Mouse (Mus musculus) olfactory bulb, adult 2 months (tissue): ENCODE measurements around the gene Slc38a10. TPM values are rescaled to one million over a fixed set of nuclear protein-coding genes. Genes with fewer than 3 reads are reported as not detected.

Experiments
- H3K27ac ChIP-seq: fragments of 200-500 bp; 2 replicates; pipeline ENCODE4 v1.5.1; 2012; ENCODE audit warnings: low read depth, low read length; ENCODE audit not compliant: insufficient read depth
- H3K4me1 ChIP-seq: fragments of 200-500 bp; 2 replicates; pipeline ENCODE4 v1.6.1; 2012; ENCODE audit warnings: low read length; ENCODE audit not compliant: control insufficient read depth, insufficient read depth
- H3K4me3 ChIP-seq: fragments of 200-500 bp; 2 replicates; pipeline ENCODE4 v1.5.1; 2012; ENCODE audit warnings: mild to moderate bottlenecking, low read depth, low read length, moderate library complexity; ENCODE audit not compliant: insufficient read depth
- CTCF ChIP-seq: fragments of 200-500 bp; IDR thresholded peaks from 2 replicates; pipeline ENCODE4 v1.5.1; 2012; ENCODE audit warnings: low read depth, mild to moderate bottlenecking, low read length, moderate library complexity; ENCODE audit not compliant: insufficient read depth
- POLR2A ChIP-seq: fragments of 200-500 bp; IDR thresholded peaks from 2 replicates; pipeline ENCODE4 v1.6.1; 2012; ENCODE audit warnings: mild to moderate bottlenecking, low read depth, low read length, moderate library complexity; ENCODE audit not compliant: insufficient read depth
- WGBS: fragments of 180-500 bp; shearing (Covaris S2); methylation state at CpG from one replicate; pipeline ENCODE4 v1.1.7; 2018; 5-methylcytosine and 5-hydroxymethylcytosine counted together
- polyA plus RNA-seq: library from polyadenylated mRNA; stranded (reverse); fragments of >200 nt; gene quantifications from 2 replicates; pipeline ENCODE4 v1.2.4, GENCODE M21; 2012; ENCODE audit warnings: low replicate concordance; ENCODE audit not compliant: missing spikeins, insufficient read depth, insufficient read length

Slc38a10 gene
- polyA plus RNA-seq, 1 experiment, result 77.6 TPM

DNA sequence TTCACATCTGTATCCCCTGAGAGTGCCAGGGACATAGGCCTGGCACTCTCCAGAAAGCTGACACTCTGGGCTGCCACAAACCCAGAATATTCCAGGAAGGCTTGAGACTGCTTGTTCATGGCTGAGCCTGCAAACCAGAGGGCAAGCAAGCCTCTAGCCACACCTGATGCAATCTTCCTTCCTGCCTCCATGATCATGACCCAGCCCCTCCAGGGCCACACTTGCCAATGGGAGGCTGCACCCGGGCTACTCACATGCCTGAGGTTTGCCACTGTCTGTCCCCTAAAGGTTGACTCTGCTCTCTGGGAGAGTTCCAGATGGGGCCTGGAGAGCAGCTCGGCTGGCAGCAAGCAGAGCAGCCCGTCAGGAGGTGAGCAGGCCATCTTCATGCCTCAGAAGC, 30.2 kb upstream of the Slc38a10 start:
- H3K27ac ChIP-seq, result no peak overlapping the region
- no peak overlapping the region for H3K4me3 ChIP-seq
- no peak for TF ChIP-seq POLR2A
- TF ChIP-seq CTCF, result no peak
- peaks cover 25% of the 10 kb centered on the region for H3K4me1 ChIP-seq
- WGBS, result 86% methylated on average over 3 of the region's 3 CpGs

DNA sequence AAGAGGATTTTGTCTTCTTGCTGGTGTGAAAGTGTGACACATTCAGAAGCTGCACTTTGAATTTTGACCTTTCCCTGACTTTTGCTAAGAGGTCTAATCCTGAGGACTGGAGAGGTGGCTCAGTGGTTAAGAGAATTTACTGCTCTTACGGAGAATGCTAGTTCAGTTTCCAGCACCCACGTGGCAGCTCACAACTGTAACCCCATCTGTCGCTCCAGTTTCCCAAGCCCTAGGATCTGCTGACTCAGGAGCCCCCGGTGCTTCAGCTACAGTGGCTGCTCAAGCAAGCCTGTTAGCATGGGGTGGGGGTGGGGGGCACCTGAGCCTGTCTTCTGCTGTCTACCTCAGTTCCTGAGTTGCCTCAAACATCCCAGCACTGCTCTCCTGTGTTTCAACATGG, 28.2 kb upstream of the Slc38a10 start:
- 68% methylated on average over 4 of the region's 4 CpGs for WGBS
- peaks cover 8% of the 10 kb centered on the region for H3K4me1 ChIP-seq
- TF ChIP-seq CTCF, result no peak
- TF ChIP-seq POLR2A, result no peak
- no peak overlapping the region for H3K27ac ChIP-seq
- no peak overlapping the region for H3K4me3 ChIP-seq

DNA sequence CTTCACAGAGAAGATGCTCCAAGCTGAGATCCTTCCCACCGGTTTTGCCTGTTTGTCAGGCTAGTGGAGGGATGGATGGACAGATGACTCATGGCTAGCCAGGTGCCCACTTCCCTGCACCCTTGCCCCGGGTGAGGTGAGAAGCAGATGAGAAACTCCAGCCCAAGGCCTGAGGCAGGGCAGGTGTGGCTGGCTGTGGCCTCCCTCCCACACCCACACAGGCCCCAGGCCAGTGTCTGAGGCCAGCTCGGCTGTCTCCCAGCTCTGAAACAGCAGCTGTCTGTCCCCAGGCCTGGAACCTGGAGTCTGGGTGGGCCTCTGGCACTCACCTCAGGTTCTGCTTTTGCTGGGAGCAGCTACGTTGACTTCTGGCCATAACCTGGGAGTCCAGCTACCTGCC, 24.8 kb upstream of the Slc38a10 start:
- Histone ChIP-seq H3K27ac (no peak overlapping the region), H3K4me3 (no peak overlapping the region), H3K4me1 (no peaks in the 10 kb centered on the region)
- no peak for TF ChIP-seq CTCF
- TF ChIP-seq POLR2A, result no peak
- WGBS, result 89% methylated on average over 4 of the region's 4 CpGs

DNA sequence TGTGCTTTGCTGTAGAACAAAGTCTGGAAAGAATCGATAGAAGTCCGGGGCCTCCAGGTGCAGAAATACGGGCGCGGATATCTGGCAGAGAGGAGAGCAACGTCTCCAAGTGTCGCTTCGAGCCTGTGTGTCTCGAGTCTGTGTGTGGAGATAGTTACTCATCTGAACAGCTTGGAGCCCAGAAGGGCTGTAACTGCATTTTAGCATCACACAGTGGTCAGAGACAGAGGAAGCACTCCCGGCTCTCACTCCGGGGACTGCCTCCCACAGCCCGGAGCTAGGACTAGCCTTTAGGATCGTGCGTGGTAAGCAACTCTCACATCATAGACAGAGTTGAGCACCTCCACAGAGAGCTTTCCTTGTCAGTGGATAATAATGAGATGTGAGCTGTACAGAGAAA, 22.1 kb upstream of the Slc38a10 start:
- Histone ChIP-seq H3K4me3 (no peak overlapping the region), H3K27ac (no peak overlapping the region), H3K4me1 (no peaks in the 10 kb centered on the region)
- 68% methylated on average over 14 of the region's 14 CpGs for WGBS
- TF ChIP-seq POLR2A, result no peak
- no peak for TF ChIP-seq CTCF

DNA sequence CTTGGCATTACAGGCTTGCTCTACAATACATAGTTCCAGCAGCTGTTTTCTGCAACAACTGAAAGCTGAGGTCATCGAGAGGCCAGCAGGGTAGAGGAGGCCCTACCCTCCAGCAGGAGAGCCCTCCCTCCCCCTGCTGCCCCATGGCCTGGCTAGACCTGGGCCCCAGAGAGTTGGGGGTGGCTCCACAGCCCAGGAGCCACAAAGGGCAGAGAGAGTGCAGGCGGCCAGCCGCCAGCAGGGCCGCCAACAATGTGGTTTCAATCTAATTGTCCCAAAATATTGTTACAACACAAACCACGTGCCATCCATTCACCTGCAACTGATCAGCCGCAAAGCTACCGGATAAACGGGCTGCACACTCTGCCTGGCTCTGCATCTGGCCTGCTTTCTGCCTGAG, 20.0 kb upstream of the Slc38a10 start:
- WGBS, result 74% methylated on average over 8 of the region's 8 CpGs
- Histone ChIP-seq H3K4me3 (no peak overlapping the region), H3K27ac (no peak overlapping the region), H3K4me1 (no peaks in the 10 kb centered on the region)
- TF ChIP-seq CTCF (no peak), POLR2A (no peak)

DNA sequence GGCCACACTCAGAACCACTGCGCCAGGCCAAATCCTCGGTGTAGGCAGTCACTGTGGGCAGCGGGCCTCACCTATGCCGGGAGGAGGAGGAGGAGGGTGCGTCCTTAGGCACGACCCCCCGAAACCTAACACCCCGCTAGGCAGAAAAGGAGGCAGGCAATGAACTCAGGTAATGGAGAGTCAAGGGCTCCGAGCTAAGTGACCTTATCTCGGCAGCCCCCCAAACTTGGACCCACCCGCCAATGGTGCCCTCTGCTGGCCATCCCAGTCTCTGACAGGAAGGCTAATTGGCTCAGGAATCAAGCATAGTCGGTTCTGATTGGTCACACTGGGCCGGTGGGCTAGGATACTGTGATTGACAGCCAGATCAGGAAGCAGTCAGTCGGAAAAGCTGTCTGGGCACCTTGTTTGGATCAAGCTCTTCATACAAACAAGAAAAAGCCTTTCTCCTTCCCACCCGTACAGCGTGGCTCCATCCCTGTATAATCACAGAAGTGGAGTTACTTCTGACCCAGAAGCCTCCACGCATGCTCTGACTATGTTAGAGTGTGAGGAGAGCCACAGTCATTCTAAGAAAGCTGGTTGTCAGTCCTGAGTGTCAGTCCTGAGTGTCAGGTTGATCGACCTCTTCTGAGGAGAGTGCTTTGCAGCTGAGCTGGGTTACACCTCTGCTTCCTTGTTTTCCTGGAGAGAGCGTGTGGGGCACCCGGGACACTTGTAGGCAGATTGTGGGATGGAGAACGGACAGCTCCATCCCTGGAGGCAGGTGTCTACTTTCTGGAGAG, 18.3 kb upstream of the Slc38a10 start:
- Histone ChIP-seq H3K27ac (no peak overlapping the region), H3K4me3 (peak overlapping the region; percentile 11; the same call in 1 of the 2 replicates), H3K4me1 (no peaks in the 10 kb centered on the region)
- TF ChIP-seq CTCF (peak; percentile 68), POLR2A (no peak)
- WGBS, result 33% methylated on average over 21 of the region's 21 CpGs

DNA sequence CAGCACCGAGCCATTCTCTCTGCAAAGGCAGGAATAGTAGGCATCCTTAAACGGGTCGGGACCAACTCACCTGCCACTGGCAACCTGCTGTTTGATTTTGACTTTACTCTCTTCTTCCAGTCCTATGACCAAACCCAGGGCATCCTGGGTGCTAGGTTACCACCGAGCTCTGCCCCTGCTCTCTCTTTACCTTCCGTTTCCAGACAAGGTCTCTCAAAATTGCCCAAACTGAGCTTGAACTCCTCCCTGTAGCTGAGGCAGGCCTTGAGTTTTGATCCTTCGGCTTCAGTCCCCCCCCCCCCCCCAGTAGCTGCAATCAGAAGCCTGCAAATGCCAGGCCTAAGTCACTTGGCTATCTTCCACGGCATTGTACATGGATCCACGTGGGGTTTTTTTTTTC, 17.4 kb upstream of the Slc38a10 start:
- H3K4me1 ChIP-seq, result no peaks in the 10 kb centered on the region
- TF ChIP-seq CTCF (no peak), POLR2A (no peak)
- no peak overlapping the region for H3K4me3 ChIP-seq
- no peak overlapping the region for H3K27ac ChIP-seq
- WGBS, result 79% methylated on average over 8 of the region's 8 CpGs

DNA sequence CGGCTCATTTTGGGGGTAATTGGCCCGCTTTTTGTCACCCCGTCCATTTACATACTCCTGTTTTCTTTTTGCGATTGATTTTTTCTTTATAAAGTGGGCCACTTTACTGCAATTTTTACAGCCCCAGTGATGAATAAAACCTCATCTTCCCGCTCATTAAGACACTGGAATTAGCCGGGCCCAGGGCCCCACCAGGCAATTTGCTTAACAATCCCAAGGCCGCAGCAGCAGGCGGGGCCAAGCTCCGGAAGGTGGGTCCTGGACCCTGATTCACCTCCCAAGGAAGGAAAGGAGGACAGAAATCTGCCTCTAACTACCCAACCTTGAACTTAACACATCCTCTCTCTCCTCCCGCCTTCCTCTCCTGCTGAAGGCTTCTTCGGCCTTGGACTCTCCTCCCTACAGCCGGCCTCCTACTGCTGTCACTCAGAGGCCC, 16.8 kb upstream of the Slc38a10 start:
- Histone ChIP-seq H3K27ac (no peak overlapping the region), H3K4me3 (no peak overlapping the region), H3K4me1 (no peaks in the 10 kb centered on the region)
- TF ChIP-seq POLR2A (no peak), CTCF (no peak)
- 66% methylated on average over 12 of the region's 12 CpGs for WGBS

DNA sequence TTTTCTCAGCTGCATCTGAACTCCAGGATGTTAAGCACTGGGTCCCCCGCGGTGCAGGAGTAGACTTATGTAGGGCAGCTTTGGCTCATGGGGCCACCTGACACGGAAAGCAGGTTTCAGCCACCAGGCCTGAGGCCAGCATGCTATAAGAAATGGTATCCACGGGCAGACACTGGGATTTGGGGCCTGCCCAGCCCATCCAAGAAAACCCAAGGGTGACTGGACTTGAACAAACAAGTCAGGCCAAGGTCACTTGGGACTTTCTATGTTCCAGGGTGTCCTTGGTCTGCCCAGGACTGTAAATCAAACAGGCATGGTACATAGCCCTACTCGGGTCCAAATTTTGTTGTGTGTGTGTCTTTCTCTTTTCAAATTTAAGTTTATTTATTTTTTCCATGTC, 15.9 kb upstream of the Slc38a10 start:
- TF ChIP-seq CTCF, result no peak
- TF ChIP-seq POLR2A, result no peak
- no peak overlapping the region for H3K4me3 ChIP-seq
- no peaks in the 10 kb centered on the region for H3K4me1 ChIP-seq
- no peak overlapping the region for H3K27ac ChIP-seq
- 77% methylated on average over 5 of the region's 5 CpGs for WGBS
